Mouse (Mus musculus) forebrain, embryonic 16.5 days (tissue): ENCODE results near the gene Slc37a1. TPM values are rescaled to one million over a fixed set of nuclear protein-coding genes. Genes with fewer than 3 reads are reported as not detected.

Experiments used
- ATAC-seq: fragments of 200-750 bp; cut with Nextera tagmentation; 2 replicates; pipeline ENCODE4 v1.8.0; 2017; ENCODE audit warnings: mild to moderate bottlenecking, moderate library complexity
- H3K27ac ChIP-seq: fragments of 300-500 bp; sonication (generic); 2 replicates; pipeline ENCODE4 v1.5.1; 2014; ENCODE audit warnings: low read length, control low read depth
- H3K27me3 ChIP-seq: fragments of 300-500 bp; sonication (generic); replicated peaks from 2 replicates; pipeline ENCODE4 v1.6.1; 2014; ENCODE audit warnings: low read length; ENCODE audit not compliant: control insufficient read depth, insufficient read depth
- H3K36me3 ChIP-seq: fragments of 300-500 bp; sonication (generic); 2 replicates; pipeline ENCODE4 v1.6.1; 2014; ENCODE audit not compliant: control insufficient read depth, insufficient read depth
- H3K4me1 ChIP-seq: fragments of 300-500 bp; sonication (generic); replicated peaks from 2 replicates; pipeline ENCODE4 v1.6.1; 2014; ENCODE audit warnings: low read length; ENCODE audit not compliant: control insufficient read depth, insufficient read depth
- H3K4me2 ChIP-seq: fragments of 300-500 bp; sonication (generic); 2 replicates; pipeline ENCODE4 v1.6.1; 2014; ENCODE audit warnings: mild to moderate bottlenecking, low read length, control low read depth
- H3K4me3 ChIP-seq: fragments of 300-500 bp; sonication (generic); replicated peaks from 2 replicates; pipeline ENCODE4 v1.5.1; 2014; ENCODE audit warnings: mild to moderate bottlenecking, low read length, control low read depth
- H3K9ac ChIP-seq: fragments of 300-500 bp; sonication (generic); replicated peaks from 2 replicates; pipeline ENCODE4 v1.6.1; 2014; ENCODE audit warnings: low read depth, low read length, control low read depth
- H3K9me3 ChIP-seq: fragments of 300-500 bp; sonication (generic); 2 replicates; pipeline ENCODE4 v1.6.1; 2016; ENCODE audit warnings: low read length; ENCODE audit not compliant: control insufficient read depth
- WGBS: fragments of 180-500 bp; shearing (Covaris S2); extraction: QIAGEN DNeasy Blood & Tissue Kit; methylation state at CpG from one replicate; pipeline ENCODE4 v1.1.7; 2014; 5-methylcytosine and 5-hydroxymethylcytosine counted together
- polyA plus RNA-seq: library from polyadenylated mRNA; unstranded; fragments of >200 nt; fragmentation: Nextera tagmentation; extraction: Ambion mirVana; gene quantifications from 2 replicates; pipeline ENCODE4 v1.2.1, GENCODE M21; 2015

Gene Slc37a1
- 9.9 and 14.2 TPM in 2 replicates for polyA plus RNA-seq

DNA sequence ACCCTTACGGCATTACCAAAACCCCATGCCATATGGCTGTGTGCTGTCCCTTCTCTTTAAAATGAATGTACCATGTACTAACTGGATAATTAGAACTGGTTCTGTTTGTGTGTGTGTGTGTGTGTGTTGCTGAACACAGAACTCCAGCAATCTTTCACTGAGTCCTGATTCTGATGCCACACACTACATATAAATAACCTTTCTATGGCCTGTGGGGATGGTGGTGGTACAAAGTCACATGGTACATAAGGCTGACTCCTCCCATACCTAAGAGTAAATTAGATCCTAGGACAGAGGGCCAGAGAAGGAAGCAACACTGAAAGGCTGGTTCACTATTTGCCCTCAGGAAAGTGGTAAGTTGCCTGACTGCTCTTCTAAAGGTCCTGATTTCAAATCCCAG, at the start of gene Slc37a1:
Gene Slc37a1, plus strand, starts transcription at position 301 of the 400 bp plus-strand sequence.
- WGBS: 81% methylated on average over 1 of the region's 1 CpGs
- no peak for ATAC-seq
- no peak within 1 kb of the TSS for H3K4me3 ChIP-seq

DNA sequence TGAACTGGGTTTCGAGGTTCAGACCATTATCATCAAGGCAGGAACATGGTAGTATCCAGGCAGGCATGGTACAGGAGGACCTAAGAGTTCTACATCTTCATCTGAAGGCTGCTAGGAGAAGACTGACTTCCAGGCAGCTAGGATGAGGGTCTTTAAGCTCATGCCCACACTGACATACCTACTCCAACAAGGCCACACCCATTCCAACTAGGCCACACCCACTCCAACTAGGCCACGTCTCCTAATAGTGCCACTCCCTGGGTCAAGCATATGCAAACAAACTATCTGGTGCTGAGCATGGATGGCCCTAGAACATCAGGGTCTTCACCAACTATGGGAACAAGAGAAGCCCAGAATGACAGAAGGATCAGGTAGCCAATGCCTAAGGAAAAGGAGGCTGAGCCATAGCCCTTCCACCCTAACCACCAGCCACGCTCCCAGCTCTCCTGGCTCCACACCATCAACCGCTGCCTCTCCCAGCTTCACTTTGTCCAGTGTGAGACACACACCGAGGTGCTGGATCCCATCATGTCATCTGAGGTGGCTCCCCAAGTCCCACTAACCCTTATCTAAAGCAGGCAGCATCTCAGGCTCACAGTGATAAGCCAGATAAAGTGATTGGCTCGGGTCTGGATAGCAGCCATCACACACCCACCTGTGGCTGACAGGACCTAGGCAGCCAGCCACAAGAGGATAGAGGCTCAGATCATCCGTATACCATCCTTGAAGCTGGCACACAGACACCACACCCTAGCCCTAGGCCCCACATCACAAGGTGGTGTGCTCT, 48.2 kb upstream of the Slc37a1 start:
- Histone ChIP-seq H3K36me3 (no peaks in the 10 kb centered on the region), H3K4me1 (no peaks in the 10 kb centered on the region), H3K9ac (no peak overlapping the region), H3K4me3 (no peak overlapping the region), H3K9me3 (no peaks in the 10 kb centered on the region), H3K27ac (no peak overlapping the region), H3K27me3 (no peaks in the 10 kb centered on the region), H3K4me2 (no peak overlapping the region)
- 85% methylated on average over 7 of the region's 7 CpGs for WGBS
- ATAC-seq: no peak

More for the DNA sequence above, at the start of gene Slc37a1:
- Histone ChIP-seq H3K27me3 (no peaks in the 10 kb centered on the region), H3K9ac (no peak within 1 kb of the TSS), H3K36me3 (no peaks in the 10 kb centered on the region), H3K27ac (no peak within 1 kb of the TSS), H3K4me1 (peaks cover 6% of the 10 kb centered on the region; the same call in 1 of the 2 replicates), H3K4me2 (no peak within 1 kb of the TSS), H3K9me3 (no peaks in the 10 kb centered on the region)

DNA sequence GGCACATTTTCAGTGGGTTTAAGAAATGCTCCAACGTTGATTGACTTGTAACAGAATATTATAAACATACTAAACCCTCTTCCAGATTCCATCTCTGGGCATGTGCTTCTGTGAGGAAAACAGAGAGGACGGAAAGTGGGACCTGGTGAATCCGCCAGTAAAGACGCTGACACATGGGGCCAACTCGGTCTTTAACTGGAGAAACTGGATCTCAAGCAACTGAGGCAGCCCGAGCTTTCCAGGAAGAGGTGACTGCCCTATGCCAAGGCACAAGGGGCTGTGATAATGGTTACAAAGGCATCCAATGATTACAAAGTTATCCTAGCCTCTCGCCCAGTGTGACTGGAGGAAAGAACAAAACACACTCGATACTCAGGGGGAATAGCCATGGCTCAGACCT, 45.4 kb upstream of the Slc37a1 start:
- Histone ChIP-seq H3K4me3 (no peak overlapping the region), H3K9ac (no peak overlapping the region), H3K27ac (no peak overlapping the region), H3K9me3 (no peaks in the 10 kb centered on the region), H3K4me1 (no peaks in the 10 kb centered on the region), H3K4me2 (no peak overlapping the region), H3K36me3 (no peaks in the 10 kb centered on the region), H3K27me3 (no peaks in the 10 kb centered on the region)
- no peak for ATAC-seq
- WGBS: 89% methylated on average over 8 of the region's 8 CpGs

DNA sequence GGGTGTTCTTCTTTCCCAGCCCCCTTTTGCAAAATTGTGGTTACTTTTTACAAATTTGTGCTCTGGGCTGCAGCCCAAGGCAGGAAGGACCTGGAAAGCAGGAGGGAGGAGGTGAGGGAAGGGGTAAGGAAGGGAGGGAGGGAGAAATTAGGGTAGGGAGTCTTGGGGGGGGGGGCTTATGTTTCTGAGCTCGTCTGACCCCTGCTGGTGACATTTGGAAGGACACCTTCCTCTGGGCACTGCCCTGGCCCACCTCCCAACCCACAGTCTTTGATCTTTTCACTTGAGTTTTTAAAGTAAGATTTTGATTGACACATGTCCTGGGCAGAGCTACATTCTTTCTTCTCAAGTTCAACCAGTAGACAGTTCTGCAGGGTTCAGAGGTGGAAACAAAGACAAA, 43.8 kb upstream of the Slc37a1 start:
- Histone ChIP-seq H3K27me3 (no peaks in the 10 kb centered on the region), H3K27ac (no peak overlapping the region), H3K9me3 (no peaks in the 10 kb centered on the region), H3K4me1 (no peaks in the 10 kb centered on the region), H3K9ac (no peak overlapping the region), H3K36me3 (no peaks in the 10 kb centered on the region), H3K4me3 (no peak overlapping the region), H3K4me2 (no peak overlapping the region)
- ATAC-seq: no peak
- WGBS: 0% methylated on average over 1 of the region's 1 CpGs

DNA sequence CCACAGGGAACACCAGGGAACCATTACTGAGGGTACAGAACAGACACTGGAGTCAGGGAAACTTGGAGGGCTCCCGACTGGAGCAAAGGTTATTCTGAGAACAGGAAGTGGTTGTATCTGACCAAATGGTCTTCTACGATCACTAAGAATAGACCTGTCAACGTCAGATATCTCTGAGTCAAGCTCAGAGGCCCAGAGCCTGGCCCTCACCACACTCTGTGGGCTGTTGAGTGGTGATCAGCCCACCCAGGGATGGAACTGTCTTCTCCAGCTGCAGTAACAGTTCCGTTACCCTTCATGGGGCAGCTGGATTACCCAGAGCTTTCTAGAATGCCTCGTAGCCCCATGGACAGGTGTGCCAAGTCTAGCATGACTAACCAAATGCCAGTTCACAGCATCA, 41.3 kb upstream of the Slc37a1 start:
- ATAC-seq: no peak
- no peaks in the 10 kb centered on the region for H3K9me3 ChIP-seq
- H3K4me2 ChIP-seq: no peak overlapping the region
- no peak overlapping the region for H3K27ac ChIP-seq
- H3K9ac ChIP-seq: no peak overlapping the region
- H3K36me3 ChIP-seq: no peaks in the 10 kb centered on the region
- H3K4me3 ChIP-seq: no peak overlapping the region
- H3K27me3 ChIP-seq: no peaks in the 10 kb centered on the region
- WGBS: 90% methylated on average over 5 of the region's 5 CpGs
- H3K4me1 ChIP-seq: no peaks in the 10 kb centered on the region

DNA sequence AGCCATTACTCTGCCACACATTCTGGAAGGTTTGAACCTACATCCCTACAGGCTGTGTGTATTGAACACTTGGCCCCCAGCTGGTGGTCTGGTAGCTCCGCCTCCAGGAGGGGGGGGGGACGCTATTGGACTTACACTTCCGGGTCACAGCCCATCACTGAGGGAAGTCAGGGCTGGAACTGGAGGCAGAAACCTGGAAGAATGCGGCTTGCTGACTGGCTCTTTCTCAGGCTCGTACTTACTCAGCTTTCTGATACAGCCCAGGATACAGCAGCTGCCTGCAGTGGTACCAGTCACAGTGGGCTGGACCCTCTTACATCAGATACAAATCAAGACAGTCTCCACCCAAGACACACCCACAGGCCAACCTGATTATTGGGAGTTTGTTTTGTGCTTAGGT, 39.4 kb upstream of the Slc37a1 start:
- Histone ChIP-seq H3K36me3 (no peaks in the 10 kb centered on the region), H3K9ac (no peak overlapping the region), H3K4me2 (no peak overlapping the region), H3K27ac (no peak overlapping the region), H3K9me3 (no peaks in the 10 kb centered on the region), H3K4me3 (no peak overlapping the region), H3K27me3 (no peaks in the 10 kb centered on the region), H3K4me1 (no peaks in the 10 kb centered on the region)
- no peak for ATAC-seq
- WGBS: 51% methylated on average over 5 of the region's 5 CpGs

DNA sequence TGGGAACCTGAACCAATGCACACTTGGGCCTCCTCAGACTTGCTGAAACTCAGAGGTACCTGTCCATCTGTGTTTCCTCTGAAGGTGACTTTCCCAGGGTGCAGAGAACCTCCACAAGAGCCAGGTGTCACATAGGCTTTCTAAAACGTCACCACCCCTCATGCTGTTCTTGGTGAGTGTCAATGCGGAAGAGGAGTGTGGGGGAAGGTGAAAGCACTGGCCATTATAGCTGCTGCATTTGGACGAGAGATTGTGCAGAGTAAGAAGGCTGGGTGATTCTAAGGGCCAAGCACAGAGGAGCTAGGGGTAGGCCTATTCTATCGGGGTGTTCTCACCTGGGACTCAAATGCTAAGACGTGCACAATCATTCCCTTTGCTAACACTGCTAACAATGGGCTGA, 32.6 kb upstream of the Slc37a1 start:
- no peak for ATAC-seq
- no peak overlapping the region for H3K9ac ChIP-seq
- H3K4me2 ChIP-seq: no peak overlapping the region
- H3K27ac ChIP-seq: no peak overlapping the region
- peaks cover 8% of the 10 kb centered on the region for H3K4me1 ChIP-seq
- H3K36me3 ChIP-seq: no peaks in the 10 kb centered on the region
- 59% methylated on average over 5 of the region's 5 CpGs for WGBS
- no peak overlapping the region for H3K4me3 ChIP-seq
- H3K9me3 ChIP-seq: no peaks in the 10 kb centered on the region
- no peaks in the 10 kb centered on the region for H3K27me3 ChIP-seq

DNA sequence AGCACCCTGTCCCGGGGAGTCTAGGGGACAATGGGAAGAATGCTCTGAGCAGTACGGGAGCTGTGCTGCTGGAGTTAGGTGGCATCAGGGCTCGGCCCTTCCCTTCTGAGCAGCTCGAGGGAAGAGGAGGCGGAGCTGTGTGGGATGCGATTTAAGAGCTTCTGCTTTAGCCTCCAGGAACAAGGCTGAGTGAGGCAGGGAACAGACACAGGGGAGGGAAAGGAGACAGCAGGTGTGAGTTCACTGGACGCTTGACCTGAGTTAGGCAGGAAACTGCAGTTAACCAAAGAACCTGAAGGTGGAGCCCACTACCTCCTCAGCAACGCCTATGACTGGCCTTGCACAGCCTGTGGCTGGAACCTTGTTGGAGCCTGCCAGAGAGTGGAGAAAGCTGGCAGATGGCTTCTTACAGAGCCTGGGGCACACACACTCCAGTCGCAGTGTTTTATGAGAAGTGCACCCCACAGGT, 32.1 kb upstream of the Slc37a1 start:
- WGBS: 7% methylated on average over 9 of the region's 9 CpGs
- H3K4me2 ChIP-seq: peak overlapping the region; percentile 5; the same call in 1 of the 2 replicates
- H3K4me3 ChIP-seq: no peak overlapping the region
- no peaks in the 10 kb centered on the region for H3K36me3 ChIP-seq
- H3K27ac ChIP-seq: no peak overlapping the region
- ATAC-seq: peak; percentile 89
- no peaks in the 10 kb centered on the region for H3K9me3 ChIP-seq
- H3K27me3 ChIP-seq: no peaks in the 10 kb centered on the region
- H3K4me1 ChIP-seq: peaks cover 8% of the 10 kb centered on the region
- no peak overlapping the region for H3K9ac ChIP-seq

DNA sequence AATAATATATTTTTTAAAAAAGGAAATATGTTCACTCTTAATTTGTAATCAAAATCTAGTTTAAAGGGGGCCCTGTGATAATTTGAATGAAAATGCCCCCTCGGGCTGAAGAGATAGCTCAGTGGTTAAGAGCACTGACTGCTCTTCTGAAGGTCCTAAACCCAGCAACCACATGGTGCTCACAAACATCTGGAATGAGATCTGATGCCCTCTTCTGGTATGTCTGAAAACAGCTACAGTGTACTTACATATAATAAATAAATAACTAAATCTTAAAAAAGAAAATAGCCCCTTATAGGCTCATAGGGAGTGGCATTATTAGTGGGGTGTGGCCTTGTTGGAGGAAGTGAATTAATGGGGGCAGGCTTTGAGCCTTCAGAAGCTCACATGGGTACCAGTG, 29.4 kb upstream of the Slc37a1 start:
- Histone ChIP-seq H3K36me3 (no peaks in the 10 kb centered on the region), H3K9ac (no peak overlapping the region), H3K9me3 (no peaks in the 10 kb centered on the region), H3K4me3 (no peak overlapping the region), H3K27ac (no peak overlapping the region), H3K27me3 (no peaks in the 10 kb centered on the region), H3K4me2 (no peak overlapping the region), H3K4me1 (peaks cover 8% of the 10 kb centered on the region)
- WGBS: 100% methylated on average over 1 of the region's 1 CpGs
- no peak for ATAC-seq
